Mouse (Mus musculus) gonadal fat pad, adult 2 months (tissue): ENCODE measurements around the gene Phc2. TPM values are rescaled to one million over a fixed set of nuclear protein-coding genes. Genes with fewer than 3 reads are reported as not detected.

ENCODE experiments used
- DNase-seq: peaks from one replicate; pipeline ENCODE4 v3.0.0-alpha.2; 2012; ENCODE audit warnings: low read depth
- polyA plus RNA-seq: library from polyadenylated mRNA; depleted of rRNA; stranded (reverse); fragments of >200 nt; gene quantifications from 2 replicates; pipeline ENCODE4 v1.2.3, GENCODE M21; 2012; rRNA removed

Gene Phc2
- polyA plus RNA-seq, 1 experiment = 72.2 TPM

- DNase-seq = no peak
Measured at GRCm38 (mm10) chr4:128782037-128782436, 127.5 kb downstream of the Phc2 start.

GRCm38 (mm10) chr4:128782645-128783044, 128.1 kb downstream of the Phc2 start:
- no peak for DNase-seq

GRCm38 (mm10) chr4:128784950-128785631, 130.6 kb downstream of the Phc2 start:
- DNase-seq = no peak

- DNase-seq = no peak
Measured at GRCm38 (mm10) chr4:128785921-128786654, 131.6 kb downstream of the Phc2 start.

- DNase-seq = no peak
Measured at GRCm38 (mm10) chr4:128787023-128787939, 132.8 kb downstream of the Phc2 start.

- no peak for DNase-seq
Measured at GRCm38 (mm10) chr4:128788108-128788507, 133.6 kb downstream of the Phc2 start.

GRCm38 (mm10) chr4:128789646-128790045, 135.1 kb downstream of the Phc2 start:
- DNase-seq = no peak

GRCm38 (mm10) chr4:128793710-128794109, 139.2 kb downstream of the Phc2 start:
- no peak for DNase-seq

GRCm38 (mm10) chr4:128794198-128794597, 139.7 kb downstream of the Phc2 start:
- no peak for DNase-seq

GRCm38 (mm10) chr4:128795596-128795995, 141.1 kb downstream of the Phc2 start:
- no peak for DNase-seq

GRCm38 (mm10) chr4:128796788-128797187, 142.3 kb downstream of the Phc2 start:
- no peak for DNase-seq

- DNase-seq = no peak
Measured at GRCm38 (mm10) chr4:128801675-128802465, 147.4 kb downstream of the Phc2 start.

Other genes with a start within 250 kb of the Phc2 start
- gene Zscan20, start 44.6 kb upstream of the Phc2 start, polyA plus RNA-seq = 2.1 and 2.4 TPM in 2 replicates
- 2.2 TPM in 2 replicates for gene Tlr12, start 36.1 kb upstream of the Phc2 start, polyA plus RNA-seq
- 1.3 and 1.4 TPM in 2 replicates for gene A3galt2, start 100.7 kb downstream of the Phc2 start, polyA plus RNA-seq
- gene Zfp362, start 151.3 kb downstream of the Phc2 start, polyA plus RNA-seq = 25.9 and 39.6 TPM in 2 replicates
- gene Trim62, start 228.9 kb downstream of the Phc2 start, polyA plus RNA-seq = 2.9 and 4.4 TPM in 2 replicates